Mouse (Mus musculus): Measurements from ENCODE around the gene Fam167b. TPM values are rescaled to one million over a fixed set of nuclear protein-coding genes. Genes with fewer than 3 reads are reported as not detected.
"Not testable (repeated sequence)": the region's sequence is repeated elsewhere in the genome, so short reads cannot be mapped to it uniquely, and the experiment has no call there.

The Fam167b gene
- polyA plus RNA-seq, 1 experiment from 2014 or later, result 0.25 TPM

DNA sequence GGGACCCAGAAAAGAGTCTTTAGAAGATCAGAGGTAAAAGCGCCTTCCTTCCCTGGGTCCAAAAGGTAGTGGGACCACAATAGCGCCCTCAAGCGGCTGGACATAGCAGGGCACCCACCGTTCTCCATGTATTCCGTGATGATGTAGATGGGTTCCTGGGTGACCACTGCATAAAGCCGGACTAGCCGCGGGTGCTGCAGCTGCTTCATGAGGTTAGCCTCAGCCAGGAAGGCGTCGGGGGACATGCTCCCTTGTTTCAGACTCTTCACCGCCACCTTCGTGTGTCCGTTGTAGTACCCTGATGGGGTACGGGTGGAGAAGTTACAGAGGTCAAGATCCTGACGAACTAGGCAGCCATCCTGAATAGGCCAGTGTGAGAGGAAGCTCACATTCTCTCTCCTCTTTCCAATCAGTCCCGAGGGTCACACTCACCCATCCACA lies 22.9 kb downstream of the Fam167b start:
- Histone ChIP-seq H3K4me3 (peak overlapping the region; percentile 47), H3K36me3 (no peaks in the 10 kb centered on the region), H3K9ac (replicated peaks) (peak overlapping the region; percentile 53), H3K4me2 (replicated peaks) (peak overlapping the region; percentile 69), H3K27ac (replicated peaks) (peak overlapping the region; percentile 35; the same call in 1 of the 2 replicates), H3K27me3 (no peaks in the 10 kb centered on the region), H3K9me3 (no peaks in the 10 kb centered on the region), H3K4me1 (peaks cover 12% of the 10 kb centered on the region)
- peak; percentile 29; the same call in 1 of the 2 replicates for ATAC-seq (replicated peaks)
- 4% methylated on average over 16 of the region's 16 CpGs for WGBS

DNA sequence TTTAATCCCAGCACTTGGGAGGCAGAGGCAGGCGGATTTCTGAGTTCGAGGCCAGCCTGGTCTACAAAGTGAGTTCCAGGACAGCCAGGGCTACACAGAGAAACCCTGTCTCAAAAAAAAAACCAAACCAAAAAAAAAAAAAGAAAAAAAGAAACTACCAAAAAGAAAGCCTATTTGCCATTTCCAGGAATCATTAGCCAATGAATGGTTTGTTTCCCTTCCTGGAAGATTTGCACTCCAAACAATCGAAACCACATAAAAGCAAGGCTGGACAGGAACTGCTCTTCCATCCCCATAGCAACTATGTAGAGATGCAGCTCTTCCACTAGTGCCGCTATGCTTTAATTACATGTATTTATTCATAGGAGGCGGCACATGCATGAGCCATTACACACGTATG lies 23.8 kb downstream of the Fam167b start:
- H3K4me3 ChIP-seq; H3K27ac ChIP-seq (replicated peaks); H3K36me3 ChIP-seq; H3K9ac ChIP-seq (replicated peaks); H3K9me3 ChIP-seq; H3K27me3 ChIP-seq; H3K4me2 ChIP-seq (replicated peaks); ATAC-seq (replicated peaks): not testable (repeated sequence)
- WGBS, result 74% methylated on average over 6 of the region's 6 CpGs
- peaks cover 12% of the 10 kb centered on the region for H3K4me1 ChIP-seq

DNA sequence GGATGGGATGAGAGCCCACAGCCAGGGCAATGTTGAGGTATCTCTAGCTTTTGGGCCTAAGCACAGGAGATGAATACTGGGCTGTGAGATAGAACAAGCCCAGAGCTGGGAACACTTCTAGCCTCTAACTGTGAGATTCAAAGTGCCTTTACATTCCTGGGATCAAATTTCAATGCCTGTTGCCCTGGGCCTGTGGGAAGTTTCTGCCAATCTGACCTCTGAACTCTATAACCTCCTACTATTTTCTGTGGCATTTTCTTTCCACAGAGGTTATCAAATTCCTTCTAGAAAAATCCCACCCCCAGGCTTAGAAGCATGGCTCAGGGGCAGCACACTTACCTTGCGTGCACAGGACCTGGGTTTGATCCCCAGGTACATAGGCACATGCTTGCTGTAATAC lies 28.1 kb downstream of the Fam167b start:
- WGBS, result 71% methylated on average over 1 of the region's 1 CpGs
- ATAC-seq (replicated peaks), result no peak
- Histone ChIP-seq H3K4me1 (peaks cover under 1% of the 10 kb centered on the region; the same call in 1 of the 2 replicates), H3K27ac (replicated peaks) (no peak overlapping the region), H3K9me3 (no peaks in the 10 kb centered on the region), H3K9ac (replicated peaks) (no peak overlapping the region), H3K4me3 (no peak overlapping the region), H3K27me3 (no peaks in the 10 kb centered on the region), H3K36me3 (no peaks in the 10 kb centered on the region), H3K4me2 (replicated peaks) (no peak overlapping the region)

DNA sequence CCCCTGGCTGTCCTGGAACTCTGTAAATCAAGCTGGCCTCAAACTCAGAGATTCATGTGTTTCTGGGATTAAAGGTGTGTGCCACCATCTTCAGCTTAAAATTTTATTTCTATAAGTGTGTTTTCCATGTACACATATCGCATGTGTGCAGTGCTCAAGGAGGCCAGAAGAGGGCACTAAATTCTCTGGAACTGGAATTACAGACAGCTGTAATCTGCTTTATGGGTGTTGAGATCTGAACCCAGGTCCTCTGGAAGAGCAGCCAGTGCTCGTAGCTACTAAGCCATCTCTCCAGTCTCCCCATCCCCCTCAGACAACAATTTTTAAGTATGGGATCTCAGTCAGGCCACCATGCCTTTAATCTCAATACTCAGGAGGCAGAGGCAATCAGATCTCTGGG lies 29.0 kb downstream of the Fam167b start:
- Histone ChIP-seq H3K27ac (replicated peaks) (no peak overlapping the region), H3K36me3 (no peaks in the 10 kb centered on the region), H3K4me3 (no peak overlapping the region), H3K4me1 (no peaks in the 10 kb centered on the region), H3K27me3 (no peaks in the 10 kb centered on the region), H3K4me2 (replicated peaks) (no peak overlapping the region), H3K9me3 (no peaks in the 10 kb centered on the region), H3K9ac (replicated peaks) (no peak overlapping the region)
- no peak for ATAC-seq (replicated peaks)
- 94% methylated on average over 2 of the region's 2 CpGs for WGBS

DNA sequence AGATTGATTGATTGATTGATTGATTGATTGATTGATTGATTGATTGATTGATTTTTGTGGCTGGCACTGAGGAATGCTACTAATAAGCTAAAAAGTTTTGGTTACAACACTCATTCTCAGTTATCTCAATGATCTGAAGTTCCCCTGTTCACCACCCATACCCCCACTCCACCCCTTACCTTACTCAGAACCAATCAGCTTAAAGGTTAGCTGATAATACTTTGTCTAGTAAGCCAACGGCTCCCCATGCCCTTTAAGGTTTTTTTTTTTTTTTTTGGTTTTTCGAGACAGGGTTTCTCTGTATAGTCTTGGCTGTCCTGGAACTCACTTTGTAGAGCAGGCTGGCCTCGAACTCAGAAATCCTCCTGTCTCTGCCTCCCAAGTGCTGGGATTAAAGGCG lies 30.7 kb downstream of the Fam167b start:
- H3K27ac ChIP-seq (replicated peaks); H3K9me3 ChIP-seq; H3K4me3 ChIP-seq; H3K36me3 ChIP-seq; H3K4me2 ChIP-seq (replicated peaks); ATAC-seq (replicated peaks); H3K9ac ChIP-seq (replicated peaks); H3K27me3 ChIP-seq; H3K4me1 ChIP-seq: not testable (repeated sequence)
- 81% methylated on average over 4 of the region's 4 CpGs for WGBS

DNA sequence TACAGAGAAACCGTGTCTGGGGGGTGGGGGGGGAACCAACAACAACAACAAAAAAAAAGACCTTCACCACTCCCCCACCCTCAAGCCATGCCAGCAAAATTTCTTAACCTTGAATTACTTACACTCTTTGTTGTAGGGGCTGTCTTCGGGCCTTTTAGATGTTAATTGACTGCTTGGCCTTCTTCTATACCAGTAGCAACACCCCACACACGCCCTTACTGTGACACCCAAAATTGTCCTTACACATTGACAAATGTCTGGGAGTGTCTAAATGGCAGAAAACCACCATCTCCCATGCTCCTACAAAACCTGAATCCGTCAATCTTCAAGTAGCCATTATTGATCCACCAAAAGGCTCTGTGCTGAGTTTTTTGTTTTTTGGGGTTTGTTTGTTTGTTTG lies 34.2 kb downstream of the Fam167b start:
- H3K27me3 ChIP-seq, result no peaks in the 10 kb centered on the region
- 81% methylated on average over 4 of the region's 4 CpGs for WGBS
- H3K9me3 ChIP-seq, result no peaks in the 10 kb centered on the region
- H3K4me2 ChIP-seq (replicated peaks), result no peak overlapping the region
- H3K4me3 ChIP-seq, result no peak overlapping the region
- no peak overlapping the region for H3K27ac ChIP-seq (replicated peaks)
- ATAC-seq (replicated peaks), result no peak
- peaks cover 15% of the 10 kb centered on the region for H3K4me1 ChIP-seq
- no peaks in the 10 kb centered on the region for H3K36me3 ChIP-seq
- no peak overlapping the region for H3K9ac ChIP-seq (replicated peaks)

DNA sequence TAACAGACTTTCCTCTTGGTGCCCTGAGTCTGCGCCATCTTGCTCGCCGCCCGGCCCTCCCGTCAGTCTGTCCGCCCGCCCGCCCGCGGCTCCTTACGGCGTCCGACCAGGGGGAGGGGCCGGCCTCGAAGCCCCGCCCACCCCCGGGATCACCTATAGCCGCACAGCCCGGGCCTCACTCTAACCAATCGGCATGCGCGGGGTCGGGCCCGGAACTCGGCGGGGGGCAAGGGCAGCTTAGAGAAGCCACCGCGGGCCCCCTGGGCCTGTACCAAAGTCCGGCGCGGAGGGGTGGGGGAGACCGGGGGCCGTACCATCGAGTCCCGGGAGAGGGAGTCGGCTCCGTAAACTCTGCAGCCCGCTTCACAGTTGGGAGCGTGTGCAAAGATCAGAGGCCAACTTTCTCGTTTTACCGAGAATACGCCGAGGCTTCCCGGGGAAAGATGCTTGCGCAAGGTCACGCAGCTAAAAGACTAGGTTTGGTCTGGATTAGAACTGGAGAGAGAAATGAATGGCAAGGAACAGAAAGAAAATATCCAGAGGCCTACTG lies 35.7 kb downstream of the Fam167b start, which contains the start of gene Hdac1:
Gene Hdac1, minus strand, starts transcription at position 122 of the 550 bp plus-strand sequence.
- H3K4me2 ChIP-seq (replicated peaks), result peak within 1 kb of the TSS; percentile 64
- H3K36me3 ChIP-seq, result 0 out of 2 replicates have a peak, but pooled peaks cover 2% of the 10 kb centered on the region
- ATAC-seq (replicated peaks), result peak; percentile 99
- WGBS, result 0% methylated on average over 40 of the region's 46 CpGs
- no peaks in the 10 kb centered on the region for H3K9me3 ChIP-seq
- H3K27ac ChIP-seq (replicated peaks), result peak within 1 kb of the TSS; percentile 77
- H3K27me3 ChIP-seq, result no peaks in the 10 kb centered on the region
- peaks cover 15% of the 10 kb centered on the region for H3K4me1 ChIP-seq
- peak within 1 kb of the TSS; percentile 87 for H3K9ac ChIP-seq (replicated peaks)
- peak within 1 kb of the TSS; percentile 83 for H3K4me3 ChIP-seq

DNA sequence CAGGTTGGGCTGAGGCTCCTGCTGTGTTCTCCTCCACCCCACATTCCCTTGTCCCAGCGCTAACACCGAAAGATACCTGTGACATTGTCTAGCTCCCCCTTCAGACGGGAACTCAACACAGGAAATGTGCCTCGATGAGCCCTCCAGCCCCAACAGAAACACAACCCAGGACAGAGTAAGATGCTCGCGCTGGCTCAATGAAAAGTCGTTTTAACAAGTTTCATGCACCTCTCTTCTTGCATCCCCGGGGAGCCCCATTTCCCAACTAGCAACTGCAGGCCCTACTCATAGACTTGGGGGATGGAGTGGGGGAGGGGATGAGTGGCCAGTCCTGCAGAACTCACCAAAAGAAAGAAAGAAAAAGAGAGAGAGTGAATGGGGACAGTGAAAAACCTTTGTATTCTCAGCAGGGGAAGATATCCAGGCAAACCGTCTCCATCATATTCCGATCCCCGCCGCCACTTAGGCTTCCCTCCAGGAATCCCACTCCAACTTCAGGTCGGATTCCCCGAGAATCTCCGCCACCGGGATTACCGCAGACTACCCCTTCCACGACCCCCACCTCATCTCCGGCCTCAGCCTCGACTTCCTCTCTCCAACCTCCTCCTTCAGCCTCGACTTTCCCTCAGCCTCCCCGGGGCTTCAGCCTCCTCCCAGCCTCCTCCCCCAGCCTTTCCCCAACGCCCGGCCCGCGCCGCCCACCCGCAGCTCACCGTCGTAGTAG lies 36.3 kb downstream of the Fam167b start:
- peak overlapping the region; percentile 64 for H3K4me2 ChIP-seq (replicated peaks)
- peak overlapping the region; percentile 77 for H3K27ac ChIP-seq (replicated peaks)
- H3K4me3 ChIP-seq, result peak overlapping the region; percentile 83
- peak; percentile 18; the same call in 1 of the 2 replicates for ATAC-seq (replicated peaks)
- 0 out of 2 replicates have a peak, but pooled peaks cover 3% of the 10 kb centered on the region for H3K36me3 ChIP-seq
- H3K27me3 ChIP-seq, result no peaks in the 10 kb centered on the region
- no peaks in the 10 kb centered on the region for H3K9me3 ChIP-seq
- peak overlapping the region; percentile 87 for H3K9ac ChIP-seq (replicated peaks)
- under 1% methylated on average over 30 of the region's 30 CpGs for WGBS
- H3K4me1 ChIP-seq, result peaks cover 15% of the 10 kb centered on the region

DNA sequence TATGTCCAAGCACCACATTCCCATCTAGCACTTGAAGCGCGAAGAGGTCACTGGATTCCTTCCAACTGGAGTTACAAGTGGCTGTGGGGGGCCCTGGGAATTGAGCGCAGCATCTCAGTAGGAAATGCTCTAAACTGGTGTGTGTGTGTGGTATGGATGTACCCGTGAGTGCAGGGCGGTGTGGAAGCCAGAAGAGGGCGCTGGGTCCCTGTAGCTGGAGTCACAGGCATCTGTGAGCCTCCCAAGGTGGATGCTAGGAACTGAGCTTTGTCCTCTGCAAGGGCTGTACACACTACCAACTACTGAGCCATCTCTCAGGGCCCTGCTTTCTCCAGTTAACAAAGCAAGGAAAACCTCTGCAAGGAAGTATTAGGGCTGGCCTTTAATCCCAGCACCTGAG lies 38.3 kb downstream of the Fam167b start:
- H3K27ac ChIP-seq (replicated peaks), result no peak overlapping the region
- no peak overlapping the region for H3K4me2 ChIP-seq (replicated peaks)
- no peak overlapping the region for H3K9ac ChIP-seq (replicated peaks)
- no peak for ATAC-seq (replicated peaks)
- 90% methylated on average over 6 of the region's 6 CpGs for WGBS
- no peaks in the 10 kb centered on the region for H3K27me3 ChIP-seq
- H3K4me3 ChIP-seq, result no peak overlapping the region
- 0 out of 2 replicates have a peak, but pooled peaks cover 3% of the 10 kb centered on the region for H3K36me3 ChIP-seq
- H3K4me1 ChIP-seq, result peaks cover 15% of the 10 kb centered on the region
- no peaks in the 10 kb centered on the region for H3K9me3 ChIP-seq

DNA sequence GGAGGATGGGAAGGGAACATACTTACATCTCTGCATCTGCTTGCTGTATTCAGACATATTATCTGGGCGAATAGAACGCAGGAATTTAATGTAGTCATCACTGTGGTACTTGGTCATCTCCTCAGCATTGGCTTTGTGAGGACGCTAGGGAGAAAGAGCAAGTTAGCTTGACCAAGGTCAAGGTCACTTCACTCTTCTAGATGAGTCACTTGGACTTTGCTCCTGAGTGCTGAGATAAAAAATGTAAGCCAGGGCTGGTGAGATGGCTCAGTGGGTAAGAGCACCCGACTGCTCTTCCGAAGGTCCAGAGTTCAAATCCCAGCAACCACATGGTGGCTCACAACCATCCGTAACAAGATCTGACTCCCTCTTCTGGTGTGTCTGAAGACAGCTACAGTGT lies 49.4 kb downstream of the Fam167b start:
- ATAC-seq (replicated peaks); H3K27me3 ChIP-seq; H3K4me2 ChIP-seq (replicated peaks); H3K4me3 ChIP-seq; H3K4me1 ChIP-seq; H3K9ac ChIP-seq (replicated peaks); H3K9me3 ChIP-seq; H3K27ac ChIP-seq (replicated peaks): not testable (repeated sequence)
- 96% methylated on average over 6 of the region's 6 CpGs for whole genome bisulfite sequencing
- peaks cover 61% of the 10 kb centered on the region for H3K36me3 ChIP-seq
